In genomic region chr8:124585718-124586425, GRCm38 (mm10) we compare ENCODE assay signal across 8 mouse cellular contexts. TPM values are rescaled to one million over a fixed set of nuclear protein-coding genes. Genes with fewer than 3 reads are reported as not detected.
DNase-seq lines count a peak whose midpoint lies in the region; ATAC-seq lines count a peak whose summit lies in the region.

No protein-coding gene starts in this region.

- H3K4me1 ChIP-seq in forebrain, embryonic 12.5 days = no peaks in the 10 kb centered on the region

- H3K4me3 ChIP-seq in forebrain, embryonic 12.5 days (replicated peaks) = no peak overlapping the region

- no peak overlapping the region for H3K4me2 ChIP-seq in forebrain, embryonic 12.5 days

- no peaks in the 10 kb centered on the region for H3K9me3 ChIP-seq in forebrain, embryonic 12.5 days

- no peaks in the 10 kb centered on the region for H3K36me3 ChIP-seq in forebrain, embryonic 12.5 days (replicated peaks)

- DNase-seq in layer of hippocampus, adult 9-11 months = peak; percentile 50
- no peak for DNase-seq in layer of hippocampus, postnatal 25 days (ENCODE audit: extremely low spot score in 1 of 2, low spot score in 1 of 2)
- peak; percentile 50 for DNase-seq in heart, adult 8-10 months (ENCODE audit: low spot score)
- peak; percentile 42 for DNase-seq in lung, postnatal 10 days
- peak; percentile 30 for DNase-seq in thymus, postnatal 4 days

- WGBS in forebrain, embryonic 12.5 days = 69% methylated on average over 3 of the region's 3 CpGs

- no peak overlapping the region for H3K27ac ChIP-seq in forebrain, embryonic 12.5 days

- no peaks in the 10 kb centered on the region for H3K27me3 ChIP-seq in forebrain, embryonic 12.5 days

- peak; percentile 91 for ATAC-seq in cerebellum, adult (ENCODE audit: insufficient number of reproducible peaks, low FRiP score, low TSS enrichment)
- no peak for ATAC-seq in erythroblast, adult 5-6 weeks (replicated peaks; ENCODE audit: low FRiP score, poor library complexity, severe bottlenecking)
- ATAC-seq in forebrain, embryonic 12.5 days (ENCODE audit: low FRiP score) = no peak

- no peak overlapping the region for H3K9ac ChIP-seq in forebrain, embryonic 12.5 days

RNA-seq across cellular contexts. Expression of gene Capn9, which starts 10.0 kb away (rescaled TPM):
- under 1 TPM; 0.17 to 0.40 TPM for total RNA-seq in layer of hippocampus, postnatal 25 days (2021)
- not detected for total RNA-seq in heart, adult 8-10 months (2022)
- not detected in 2 replicates for total RNA-seq in erythroblast, adult 5-6 weeks (2015; ENCODE audit: low replicate concordance)
- total RNA-seq in erythroblast, adult 5-6 weeks (2017; ENCODE audit: low replicate concordance) = not detected in 2 replicates
- 0.08 TPM in 1 of 2 replicates, not detected in the other for polyA plus RNA-seq in forebrain, embryonic 12.5 days (2016; fragmentation: Nextera tagmentation; extraction: Ambion mirVana)

RNA-seq across cellular contexts. Expression of gene Agt, which starts 16.4 kb away (rescaled TPM):
- 10 to 100 TPM; 37.0 to 47.2 TPM for total RNA-seq in layer of hippocampus, postnatal 25 days (2021)
- 1 to 10 TPM; 4.7 to 6.6 (median 6.0) TPM for total RNA-seq in heart, adult 8-10 months (2022)
- not detected in 2 replicates for total RNA-seq in erythroblast, adult 5-6 weeks (2015; ENCODE audit: low replicate concordance)
- total RNA-seq in erythroblast, adult 5-6 weeks (2017; ENCODE audit: low replicate concordance) = not detected in 2 replicates
- polyA plus RNA-seq in forebrain, embryonic 12.5 days (2016; fragmentation: Nextera tagmentation; extraction: Ambion mirVana) = not detected in 2 replicates

Comparison
In these comparisons a context has a peak if more than half of its experiments do, and no peak if none do; other contexts are left out.
1. DNase-seq: peak in layer of hippocampus, adult 9-11 months (single experiment), heart, adult 8-10 months (single experiment), lung, postnatal 10 days (single experiment) and thymus, postnatal 4 days (single experiment); none in layer of hippocampus, postnatal 25 days (0 of 2).
2. RNA of gene Agt, which starts 16.4 kb away (total RNA-seq): 37.0 to 47.2 TPM in layer of hippocampus, postnatal 25 days and 4.7 to 6.6 TPM in heart, adult 8-10 months; not detected in erythroblast, adult 5-6 weeks; every median in the first group is over 4 times any median in the second.